Mouse (Mus musculus): ENCODE results near the gene Zfp141.

The Zfp141 gene

DNA sequence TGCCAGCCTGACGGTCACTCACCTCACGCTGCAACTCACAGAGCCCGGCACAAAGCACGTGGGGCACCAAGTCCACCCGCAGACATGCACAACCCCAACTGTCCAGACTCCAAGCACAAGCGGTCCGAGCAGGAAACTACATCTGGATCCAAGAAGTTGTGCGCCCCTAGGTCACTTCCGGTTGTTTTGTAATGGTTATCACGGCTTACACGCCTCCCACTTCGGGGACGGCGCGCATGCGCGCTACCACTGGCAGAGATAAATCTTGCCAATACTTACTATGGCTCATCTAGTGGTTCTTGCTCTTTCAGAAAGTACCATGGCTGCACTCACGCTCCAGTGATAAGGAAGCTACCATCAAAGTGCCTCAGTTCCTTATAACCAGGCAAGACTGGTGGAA lies at the start of gene Zfp141:
TSS of gene Zfp141 (minus strand) at position 153 of the 400 bp plus-strand sequence.
- DNase-seq: peak; percentile 74

DNA sequence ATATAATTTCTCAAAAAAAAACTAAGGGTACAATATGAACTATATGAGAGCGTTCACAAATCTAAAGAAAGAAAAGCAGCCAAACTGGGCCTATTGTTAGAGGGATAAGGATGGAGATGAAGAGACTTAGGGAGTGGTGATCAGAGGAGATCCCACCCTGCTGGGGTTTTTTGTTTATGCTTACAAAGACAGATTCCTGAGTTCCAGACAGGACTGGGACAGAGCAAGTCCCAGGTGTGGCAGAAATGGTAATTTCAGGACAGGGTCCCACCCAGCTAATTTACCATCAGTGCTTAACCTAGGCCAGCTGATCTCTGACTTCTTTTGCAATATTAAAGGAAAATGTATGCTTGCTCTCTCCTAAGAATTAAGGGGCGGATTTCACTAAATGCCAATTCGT lies 46.2 kb upstream of the Zfp141 start:
- DNase-seq: no peak

DNA sequence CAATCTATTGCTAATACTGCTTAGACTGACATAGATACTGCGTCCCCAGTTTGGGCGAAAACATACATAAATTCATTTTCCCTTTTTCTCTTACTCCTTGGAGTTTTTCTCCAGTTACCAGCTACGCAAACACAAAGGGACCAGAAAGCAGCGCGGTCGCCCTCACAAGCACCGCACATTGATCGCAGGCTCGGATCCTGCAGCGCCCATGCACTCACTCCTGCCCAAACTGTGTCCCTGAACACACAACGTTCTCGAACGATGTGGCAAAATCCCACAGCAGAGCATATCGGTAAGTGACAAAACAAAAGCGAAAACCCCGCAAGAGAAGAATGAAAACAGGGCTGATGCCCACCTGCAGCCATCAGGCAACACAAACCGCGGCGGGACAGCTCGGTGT lies 354 bp downstream of the Zfp141 start:
- DNase-seq: no peak

GRCm38 (mm10) chr7:42498248-42498647 lies 7.3 kb downstream of the Zfp141 start:
- DNase-seq: no peak

DNA sequence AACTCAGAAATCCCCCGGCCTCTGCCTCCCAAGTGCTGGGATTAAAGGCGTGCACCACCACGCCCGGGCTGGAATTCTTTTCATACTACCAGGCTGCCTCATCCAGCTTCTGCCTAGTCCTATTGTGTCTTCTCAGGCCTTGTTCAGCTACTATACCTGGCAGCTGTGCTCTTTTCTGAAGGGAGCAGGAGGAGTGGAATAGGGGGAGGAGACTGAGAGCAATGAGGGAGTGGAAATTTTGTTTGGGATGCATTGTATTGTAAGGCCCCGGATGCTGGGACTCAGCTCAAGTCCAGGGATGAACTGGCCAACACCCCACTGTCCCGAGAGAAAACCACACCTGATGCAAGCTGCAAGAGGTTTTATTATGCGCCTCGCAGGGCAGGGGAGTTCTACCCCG lies 8.2 kb downstream of the Zfp141 start:
- DNase-seq: no peak

DNA sequence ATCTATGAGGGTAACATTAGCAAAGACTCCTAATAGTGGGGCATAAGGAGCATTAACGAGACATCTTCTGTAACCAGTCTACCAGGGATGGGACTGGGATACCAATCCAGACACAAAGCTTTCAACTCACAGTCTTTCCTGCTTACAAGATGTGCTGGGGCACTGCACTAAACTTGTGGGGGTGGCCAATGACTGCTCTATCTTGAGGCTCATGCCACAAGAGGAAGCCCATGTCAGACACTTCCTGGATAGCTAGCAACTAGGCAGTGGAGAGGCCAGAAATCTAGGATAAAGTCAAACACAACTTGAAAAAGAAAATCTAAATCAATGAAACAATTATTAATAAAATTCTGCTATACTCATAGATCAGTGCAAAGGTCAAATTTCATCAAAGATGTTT lies 9.3 kb downstream of the Zfp141 start:
- DNase-seq: no peak

DNA sequence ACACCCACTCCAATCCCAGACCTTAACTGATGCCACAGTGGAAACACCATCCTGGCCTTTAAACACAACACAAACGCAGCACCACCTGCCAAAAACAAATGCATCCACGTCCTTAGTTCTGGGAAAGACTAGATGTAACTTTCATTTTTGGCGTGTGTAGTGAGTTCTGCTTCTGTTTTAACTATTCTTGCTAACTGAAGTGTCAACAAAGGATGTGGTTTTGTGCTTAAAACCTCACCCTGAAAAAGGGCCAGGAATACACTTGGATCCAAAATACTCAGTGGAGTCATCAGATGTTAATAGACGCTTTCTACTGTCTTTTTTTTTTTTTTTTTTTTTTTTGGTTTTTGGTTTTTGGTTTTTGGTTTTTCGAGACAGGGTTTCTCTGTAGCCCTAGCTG lies 14.7 kb downstream of the Zfp141 start:
- DNase-seq: no peak

- no peak for DNase-seq
Measured at GRCm38 (mm10) chr7:42490358-42490757, 15.2 kb downstream of the Zfp141 start.

DNA sequence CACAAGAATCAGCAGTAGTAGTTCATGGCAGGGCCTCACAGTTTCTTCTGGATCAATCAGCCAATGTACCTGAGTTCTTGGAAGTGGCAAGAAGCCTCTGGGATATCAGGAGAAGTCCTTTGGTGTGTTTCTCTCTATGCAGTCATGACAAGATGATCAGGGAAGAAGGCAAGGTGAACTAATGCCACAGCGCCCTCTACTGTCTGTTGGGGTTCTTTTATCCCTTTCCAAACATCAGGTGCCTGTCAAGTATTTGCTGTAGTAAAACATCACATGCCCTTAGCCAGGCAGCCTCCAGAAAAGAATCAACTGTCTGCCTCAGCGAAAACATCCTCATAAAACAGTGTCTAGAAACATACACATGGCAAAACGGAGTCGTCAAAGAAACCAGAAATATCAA lies 50.9 kb downstream of the Zfp141 start:
- no peak for DNase-seq

- no peak for DNase-seq
Measured at GRCm38 (mm10) chr7:42450618-42451017, 54.9 kb downstream of the Zfp141 start.

GRCm38 (mm10) chr7:42447850-42448249 lies 57.7 kb downstream of the Zfp141 start, which contains the start of gene 4933421I07Rik:
TSS of gene 4933421I07Rik (minus strand) at chr7:42448120.
- DNase-seq: no peak

DNA sequence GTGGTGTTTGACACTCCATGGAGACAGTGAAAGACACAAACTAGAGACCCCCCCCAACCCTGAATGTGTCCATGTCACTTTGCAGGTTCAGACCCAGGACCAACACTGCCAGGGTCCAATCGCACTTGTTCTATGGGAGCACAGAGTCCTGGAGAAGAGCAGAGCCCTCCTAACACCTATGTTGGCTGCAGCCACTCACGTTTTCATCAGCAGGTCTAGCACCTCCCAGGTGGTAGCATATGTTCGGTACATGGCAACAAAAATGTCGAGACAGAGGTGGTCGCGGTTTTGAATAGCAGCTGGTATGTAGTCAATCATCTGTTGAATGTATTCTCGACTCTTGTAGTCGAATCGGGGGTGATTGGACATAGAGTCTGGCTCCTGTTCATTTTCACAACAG lies 58.2 kb downstream of the Zfp141 start:
- DNase-seq: no peak
